Comparison of ENCODE assay signal across 16 mouse cellular contexts in genomic region chr16:4773289-4773970, GRCm38 (mm10). TPM values are rescaled to one million over a fixed set of nuclear protein-coding genes. Genes with fewer than 3 reads are reported as not detected.
DNase-seq lines count a peak whose midpoint lies in the region; ATAC-seq lines count a peak whose summit lies in the region.
"Had no signal": no experiment of that assay in that cellular context is flagged by ENCODE, and none has a peak within 500 bp of the region (broad histone marks: within the 10 kb centered on the region; RNA-seq: fewer than 3 reads in every experiment).

No protein-coding gene starts in this region.

- H3K4me3 ChIP-seq in hindbrain, embryonic 16.5 days (ENCODE audit: low read length): no peak overlapping the region
- H3K4me3 ChIP-seq in hindbrain, embryonic 11.5 days (ENCODE audit: low read depth, low read length): no peak overlapping the region
- H3K4me3 ChIP-seq: forebrain, embryonic 13.5 days; left cerebral cortex, adult 2 months; midbrain, embryonic 10.5 days; neural tube, embryonic 13.5 days had no signal

- WGBS in hindbrain, embryonic 16.5 days: 46% methylated on average over 1 of the region's 1 CpGs
- WGBS in hindbrain, embryonic 11.5 days: 70% methylated on average over 1 of the region's 1 CpGs

- ATAC-seq in hindbrain, embryonic 16.5 days: peak; percentile 67; the same call in 1 of the 2 replicates
- ATAC-seq in hindbrain, embryonic 11.5 days (ENCODE audit: low FRiP score): no peak
- ATAC-seq in megakaryocyte, adult 5-6 weeks (ENCODE audit: poor library complexity, severe bottlenecking): no peak
- ATAC-seq: forebrain, embryonic 13.5 days; intestine, embryonic 16.5 days; liver, postnatal 0 days had no signal

- H3K9me3 ChIP-seq in hindbrain, embryonic 16.5 days (ENCODE audit: control insufficient read depth, low read length): no peaks in the 10 kb centered on the region
- H3K9me3 ChIP-seq in hindbrain, embryonic 11.5 days (ENCODE audit: control insufficient read depth, low read length): no peaks in the 10 kb centered on the region
- H3K9me3 ChIP-seq: forebrain, embryonic 13.5 days; neural tube, embryonic 13.5 days had no signal

- peaks cover 20% of the 10 kb centered on the region for H3K36me3 ChIP-seq in hindbrain, embryonic 16.5 days (ENCODE audit: control insufficient read depth, insufficient read depth, low read length)
- peaks cover 7% of the 10 kb centered on the region for H3K36me3 ChIP-seq in hindbrain, embryonic 11.5 days (ENCODE audit: control insufficient read depth, insufficient read depth, low read length)

- H3K27me3 ChIP-seq in hindbrain, embryonic 16.5 days (replicated peaks; ENCODE audit: control insufficient read depth, insufficient read depth, low read length): no peaks in the 10 kb centered on the region
- H3K27me3 ChIP-seq in hindbrain, embryonic 11.5 days (ENCODE audit: control insufficient read depth, insufficient read depth, low read length): no peaks in the 10 kb centered on the region
- H3K27me3 ChIP-seq: forebrain, embryonic 13.5 days; neural tube, embryonic 13.5 days had no signal

- no peak overlapping the region for H3K9ac ChIP-seq in hindbrain, embryonic 16.5 days (ENCODE audit: low read depth, low read length)
- H3K9ac ChIP-seq in hindbrain, embryonic 11.5 days (ENCODE audit: low read depth, low read length): no peak overlapping the region
- H3K9ac ChIP-seq: forebrain, embryonic 13.5 days; liver, postnatal 0 days; neural tube, embryonic 13.5 days had no signal

- peaks cover 7% of the 10 kb centered on the region for H3K4me1 ChIP-seq in hindbrain, embryonic 16.5 days (ENCODE audit: control insufficient read depth, insufficient read depth, low read depth, low read length)
- H3K4me1 ChIP-seq in hindbrain, embryonic 11.5 days (replicated peaks; ENCODE audit: control insufficient read depth, insufficient read depth, low read length): no peaks in the 10 kb centered on the region

- H3K4me2 ChIP-seq in hindbrain, embryonic 16.5 days (ENCODE audit: low read length): no peak overlapping the region
- no peak overlapping the region for H3K4me2 ChIP-seq in hindbrain, embryonic 11.5 days (replicated peaks; ENCODE audit: low read depth, low read length)
- H3K4me2 ChIP-seq: forebrain, embryonic 13.5 days; neural tube, embryonic 13.5 days had no signal

- peak overlapping the region; percentile 23; the same call in 1 of the 2 replicates for H3K27ac ChIP-seq in hindbrain, embryonic 16.5 days (ENCODE audit: low read depth, low read length)
- no peak overlapping the region for H3K27ac ChIP-seq in hindbrain, embryonic 11.5 days (ENCODE audit: low read depth, low read length)
- H3K27ac ChIP-seq: forebrain, embryonic 13.5 days; left cerebral cortex, adult 2 months; midbrain, embryonic 10.5 days; neural tube, embryonic 13.5 days had no signal

- DNase-seq in adrenal gland, postnatal 10 days: peak; percentile 68
- DNase-seq in adrenal gland, adult 8-10 months: no peak
- no peak for DNase-seq in hindbrain, embryonic 11.5 days (ENCODE audit: low spot score)
- DNase-seq in ovary, postnatal 36 days (ENCODE audit: low spot score): peak; percentile 21
- no peak for DNase-seq in ovary, postnatal 10 days (ENCODE audit: low spot score)
- DNase-seq in layer of hippocampus, adult 11-12 months (ENCODE audit: low spot score): no peak
- DNase-seq: embryo, embryonic 11 days; liver, postnatal 0 days; thymus, postnatal 4 days had no signal

RNA-seq across cellular contexts. Expression of gene Cdip1, which starts 16.7 kb away (rescaled TPM):
- total RNA-seq in adrenal gland, postnatal 10 days (2021): 100 to 1,000 TPM; 126 to 148 TPM
- total RNA-seq in adrenal gland, adult 8-10 months (2022): 100 to 1,000 TPM; 120 to 148 (median 143) TPM
- polyA plus RNA-seq in hindbrain, embryonic 16.5 days (2015; fragmentation: Nextera tagmentation; extraction: Ambion mirVana): 137 and 143 TPM in 2 replicates
- 76.1 and 80.5 TPM in 2 replicates for polyA plus RNA-seq in hindbrain, embryonic 11.5 days (2014; fragmentation: Nextera tagmentation; extraction: Ambion mirVana)
- 12.0 and 12.2 TPM in 2 replicates for total RNA-seq in megakaryocyte, adult 5-6 weeks (2015)
- 9.2 and 11.1 TPM in 2 replicates for total RNA-seq in megakaryocyte, adult 5-6 weeks (2017)

RNA-seq across cellular contexts. Expression of gene Hmox2, which starts 47.3 kb away (rescaled TPM):
- 10 to 100 TPM; 93.5 to 97.5 TPM for total RNA-seq in adrenal gland, postnatal 10 days (2021)
- 100 to 1,000 TPM in 1 of 4 experiments, 10 to 100 TPM in 3; 89.6 to 120 (median 94.1) TPM for total RNA-seq in adrenal gland, adult 8-10 months (2022)
- 107 and 121 TPM in 2 replicates for polyA plus RNA-seq in hindbrain, embryonic 16.5 days (2015; fragmentation: Nextera tagmentation; extraction: Ambion mirVana)
- polyA plus RNA-seq in hindbrain, embryonic 11.5 days (2014; fragmentation: Nextera tagmentation; extraction: Ambion mirVana): 91.3 and 96.4 TPM in 2 replicates
- 74.5 and 91.4 TPM in 2 replicates for total RNA-seq in megakaryocyte, adult 5-6 weeks (2015)
- total RNA-seq in megakaryocyte, adult 5-6 weeks (2017): 89.6 and 108 TPM in 2 replicates

RNA-seq across cellular contexts. Expression of gene Nmral1, which starts 54.3 kb away (rescaled TPM):
- 10 to 100 TPM; 11.6 to 14.4 TPM for total RNA-seq in adrenal gland, postnatal 10 days (2021)
- total RNA-seq in adrenal gland, adult 8-10 months (2022): 1 to 10 TPM; 2.3 to 9.0 (median 4.8) TPM
- 53.7 and 58.2 TPM in 2 replicates for polyA plus RNA-seq in hindbrain, embryonic 16.5 days (2015; fragmentation: Nextera tagmentation; extraction: Ambion mirVana)
- polyA plus RNA-seq in hindbrain, embryonic 11.5 days (2014; fragmentation: Nextera tagmentation; extraction: Ambion mirVana): 147 and 162 TPM in 2 replicates
- 45.6 and 46.1 TPM in 2 replicates for total RNA-seq in megakaryocyte, adult 5-6 weeks (2015)
- 43.5 and 47.8 TPM in 2 replicates for total RNA-seq in megakaryocyte, adult 5-6 weeks (2017)

Comparison
In these comparisons a context has a peak if more than half of its experiments do, and no peak if none do; other contexts are left out.
1. DNase-seq: peak in adrenal gland, postnatal 10 days (single experiment) and ovary, postnatal 36 days (single experiment); none in adrenal gland, adult 8-10 months (single experiment), hindbrain, embryonic 11.5 days (single experiment), ovary, postnatal 10 days (single experiment) and layer of hippocampus, adult 11-12 months (single experiment).
2. RNA of gene Cdip1, which starts 16.7 kb away (total RNA-seq): 126 to 148 TPM in adrenal gland, postnatal 10 days and 120 to 148 TPM in adrenal gland, adult 8-10 months; 9.2 to 12.2 TPM in megakaryocyte, adult 5-6 weeks; every median in the first group is over 4 times any median in the second.